Mouse (Mus musculus): ENCODE data around the gene Clp1.

DNA sequence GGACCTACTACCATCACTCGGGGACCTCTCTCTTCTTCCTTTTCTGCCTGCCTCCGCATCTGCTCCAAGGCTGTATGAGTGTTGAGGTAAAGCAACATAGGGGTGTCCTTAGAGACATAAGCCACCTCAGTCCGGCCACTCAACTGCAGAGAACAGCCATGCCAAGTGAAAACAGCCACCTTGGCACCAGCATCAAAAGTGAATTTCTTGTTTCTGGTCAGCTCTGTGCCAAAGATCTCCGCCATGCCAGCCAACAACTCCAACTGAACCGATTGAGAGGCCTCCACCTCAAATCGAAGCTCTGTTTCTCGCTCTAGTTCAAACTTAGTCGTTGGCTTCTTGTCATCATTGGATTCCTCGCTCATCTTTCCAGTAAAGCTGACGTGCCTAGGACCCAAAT is 1.4 kb downstream of the Clp1 start:
- no peak for TF ChIP-seq POLR2A (IDR thresholded peaks at IDR 0.05; ENCODE audit: low read depth, low read length)
- no peak for TF ChIP-seq CTCF (IDR thresholded peaks at IDR 0.05; ENCODE audit: extremely low read depth, insufficient read length, insufficient replicate concordance, low read depth, low read length)
